Mouse (Mus musculus) urinary bladder, postnatal 4 days (tissue): Measurements from ENCODE around the gene Lrp6.

Experiments
- DNase-seq, 2 experiments: peaks; one replicate each; pipeline ENCODE4 v3.0.0; 2021 to 2022; ENCODE audit warnings: low spot score in 2 of 2

Gene Lrp6

GRCm38 (mm10) chr6:134533021-134533420 is 33.7 kb downstream of the Lrp6 start:
- no peak for DNase-seq

DNA sequence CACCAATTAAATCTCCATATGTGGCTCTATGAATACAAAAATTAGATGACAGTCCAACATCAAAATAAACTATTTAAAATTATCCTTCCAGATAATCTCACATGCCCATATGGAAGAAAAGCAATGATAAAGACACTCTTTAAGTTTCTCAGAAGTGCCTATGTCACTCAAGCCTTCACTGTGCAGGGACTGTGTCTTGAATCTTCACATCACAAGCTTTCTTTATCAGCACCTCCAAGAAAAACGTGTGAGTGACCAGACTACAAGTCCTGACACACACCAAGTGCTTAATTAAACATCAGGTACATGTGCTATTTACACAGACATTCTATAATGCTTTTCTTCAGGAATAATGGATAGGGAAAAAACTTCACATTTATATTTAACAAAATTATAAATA is 34.8 kb downstream of the Lrp6 start:
- no peak for DNase-seq

DNA sequence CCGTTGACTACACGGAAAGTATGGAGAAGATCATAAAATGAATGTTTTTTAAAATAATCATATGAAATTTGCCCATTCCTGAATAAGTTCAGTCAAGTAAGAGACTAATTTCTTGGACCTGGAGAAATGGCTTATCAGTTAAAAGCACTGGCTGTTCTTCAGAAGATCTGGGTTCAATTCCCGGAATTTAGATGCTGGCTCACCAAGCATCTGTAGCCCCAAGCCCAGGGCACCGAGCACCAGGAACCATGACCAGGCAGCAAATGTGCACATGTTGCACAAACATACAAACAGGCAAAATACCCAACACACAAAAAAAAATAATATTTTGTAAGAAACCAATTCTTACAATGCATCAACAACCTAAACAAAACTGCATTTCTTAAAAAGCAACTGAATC is 37.4 kb downstream of the Lrp6 start:
- no peak for DNase-seq

GRCm38 (mm10) chr6:134528396-134528795 is 38.4 kb downstream of the Lrp6 start:
- DNase-seq = no peak

- DNase-seq = no peak
Measured at GRCm38 (mm10) chr6:134527596-134528128, 39.1 kb downstream of the Lrp6 start.

- DNase-seq = no peak
Measured at GRCm38 (mm10) chr6:134526821-134527595, 39.8 kb downstream of the Lrp6 start.

DNA sequence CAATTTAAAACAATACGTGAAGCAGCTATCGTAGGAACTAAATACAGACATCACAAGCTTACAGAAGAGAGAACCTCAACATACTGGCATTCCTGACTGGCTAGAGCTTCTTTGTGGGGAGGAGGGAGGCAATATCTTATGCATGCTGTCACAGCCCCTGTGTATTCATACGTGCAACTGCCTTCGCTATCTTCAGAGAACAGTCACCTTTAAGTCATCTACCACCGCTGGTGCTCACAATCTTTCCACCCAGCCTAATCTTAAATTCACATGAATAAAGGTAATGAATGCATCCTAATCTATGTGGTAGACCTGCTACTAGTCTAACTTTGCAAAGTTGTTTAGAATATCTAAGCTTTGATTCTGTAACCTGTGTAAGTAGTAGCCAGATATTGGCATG is 40.5 kb downstream of the Lrp6 start:
- no peak for DNase-seq

DNA sequence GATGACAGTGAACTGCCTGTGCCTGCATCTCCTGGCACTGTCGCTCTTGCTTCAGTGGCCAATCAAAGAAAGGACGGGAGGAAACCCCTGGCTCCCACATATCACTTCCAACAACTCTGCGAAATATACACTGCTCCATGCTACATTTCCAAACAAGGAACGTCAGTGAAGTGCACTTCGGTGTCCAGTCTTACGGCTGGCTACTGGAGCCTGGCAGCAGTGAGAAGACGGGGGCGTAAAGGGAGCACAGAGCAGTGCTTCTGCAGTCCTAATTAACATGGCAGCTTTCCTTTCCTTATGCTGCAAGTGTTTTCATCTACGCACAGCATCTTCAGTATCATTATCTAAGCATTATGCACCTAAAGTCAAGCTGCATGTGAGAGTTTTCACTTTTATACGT is 45.4 kb downstream of the Lrp6 start:
- DNase-seq = no peak

DNA sequence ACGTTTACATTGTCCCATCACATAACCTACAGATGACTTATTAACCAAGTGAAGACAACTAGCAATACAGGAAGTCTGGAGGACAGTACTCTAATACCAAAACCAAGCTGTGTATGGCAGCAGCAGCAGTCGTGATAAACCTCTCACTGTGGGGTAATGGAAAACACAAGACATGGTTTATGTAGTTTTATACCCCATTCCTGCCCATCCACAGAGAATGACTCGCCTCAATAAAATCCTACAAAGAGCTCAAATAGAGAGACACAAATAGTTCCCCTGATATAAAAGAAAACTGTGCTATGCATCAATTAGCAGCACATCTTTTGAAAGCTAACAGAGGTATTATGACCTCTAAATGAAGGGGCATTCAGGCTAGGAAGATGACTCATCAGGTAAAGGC is 45.9 kb downstream of the Lrp6 start:
- DNase-seq = no peak

GRCm38 (mm10) chr6:134518450-134518849 is 48.3 kb downstream of the Lrp6 start:
- no peak for DNase-seq

GRCm38 (mm10) chr6:134517141-134517540 is 49.6 kb downstream of the Lrp6 start:
- no peak for DNase-seq

DNA sequence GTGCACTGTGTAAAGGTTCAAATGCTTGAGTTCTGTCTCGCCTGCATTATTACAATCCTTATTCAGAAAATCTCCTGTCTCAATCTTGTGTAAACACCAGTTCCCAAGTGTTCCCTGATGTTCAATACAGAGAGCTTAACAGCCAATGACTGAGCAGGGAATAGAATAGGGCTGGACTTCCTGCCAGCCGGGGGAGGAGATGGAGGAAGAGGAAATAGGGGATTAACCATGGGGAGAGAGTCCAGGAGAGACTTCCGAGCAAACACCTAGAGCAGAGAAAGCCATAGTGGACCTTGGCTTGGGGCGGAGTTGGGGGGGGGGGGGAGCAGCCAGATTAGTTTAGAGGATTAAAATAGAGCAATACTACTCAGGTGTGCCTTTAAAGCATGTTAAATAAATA is 51.3 kb downstream of the Lrp6 start:
- no peak for DNase-seq

DNA sequence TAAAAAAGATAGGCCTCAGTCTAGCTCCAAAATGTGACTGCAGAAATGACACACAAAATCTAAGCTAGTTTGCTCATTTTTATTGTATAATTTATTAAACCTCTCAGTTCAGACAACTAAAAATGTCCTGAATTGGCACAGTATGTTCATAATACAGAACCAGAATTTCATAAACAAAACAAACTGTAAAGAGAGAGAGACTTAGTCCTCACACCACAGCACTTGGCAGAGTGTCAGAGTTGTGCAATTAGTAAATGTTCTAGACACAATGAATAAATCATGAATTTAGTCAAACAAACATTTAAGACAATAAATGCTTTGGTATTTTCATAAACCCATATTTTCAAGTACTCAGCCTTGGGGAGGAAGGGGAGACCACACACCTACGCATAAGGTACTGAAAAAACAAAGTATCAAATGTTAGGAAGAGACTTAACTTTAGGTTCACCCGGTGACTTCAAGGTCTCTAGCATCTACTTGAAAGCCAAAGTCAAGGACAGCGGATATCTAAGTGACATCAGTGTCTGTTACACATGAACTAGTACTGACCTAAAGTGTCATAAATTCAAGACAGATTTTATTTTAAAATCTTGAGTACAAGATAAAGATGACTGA is 52.8 kb downstream of the Lrp6 start:
- no peak for DNase-seq

GRCm38 (mm10) chr6:134513011-134513410 is 53.8 kb downstream of the Lrp6 start:
- no peak for DNase-seq

- DNase-seq = no peak
Measured at GRCm38 (mm10) chr6:134512478-134512877, 54.3 kb downstream of the Lrp6 start.

- no peak for DNase-seq
Measured at GRCm38 (mm10) chr6:134511118-134511517, 55.6 kb downstream of the Lrp6 start.

- no peak for DNase-seq
Measured at GRCm38 (mm10) chr6:134510280-134510679, 56.5 kb downstream of the Lrp6 start.

- DNase-seq = no peak
Measured at GRCm38 (mm10) chr6:134509731-134510226, 57.0 kb downstream of the Lrp6 start.

DNA sequence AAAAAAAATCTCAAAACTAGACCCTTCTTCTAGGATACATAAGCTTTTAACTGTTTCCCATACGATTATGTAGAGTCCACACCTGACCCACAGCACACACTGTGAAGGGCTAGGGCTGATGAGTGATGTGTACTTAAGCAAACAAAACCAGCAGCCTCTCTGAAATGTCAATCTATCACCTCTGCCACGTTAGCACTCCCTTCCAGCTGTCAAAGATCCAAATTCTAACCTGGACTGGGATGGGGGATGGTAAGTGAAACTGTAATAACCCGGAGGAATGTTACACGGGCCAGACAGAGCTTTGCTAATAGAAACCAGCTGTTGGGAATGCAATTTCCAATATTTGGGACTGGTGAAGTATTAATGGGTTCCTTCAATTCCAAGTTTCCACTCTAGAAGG is 61.9 kb downstream of the Lrp6 start:
- DNase-seq = no peak

GRCm38 (mm10) chr6:134502335-134502734 is 64.4 kb downstream of the Lrp6 start:
- no peak for DNase-seq

GRCm38 (mm10) chr6:134500381-134501162 is 66.2 kb downstream of the Lrp6 start:
- no peak for DNase-seq

DNA sequence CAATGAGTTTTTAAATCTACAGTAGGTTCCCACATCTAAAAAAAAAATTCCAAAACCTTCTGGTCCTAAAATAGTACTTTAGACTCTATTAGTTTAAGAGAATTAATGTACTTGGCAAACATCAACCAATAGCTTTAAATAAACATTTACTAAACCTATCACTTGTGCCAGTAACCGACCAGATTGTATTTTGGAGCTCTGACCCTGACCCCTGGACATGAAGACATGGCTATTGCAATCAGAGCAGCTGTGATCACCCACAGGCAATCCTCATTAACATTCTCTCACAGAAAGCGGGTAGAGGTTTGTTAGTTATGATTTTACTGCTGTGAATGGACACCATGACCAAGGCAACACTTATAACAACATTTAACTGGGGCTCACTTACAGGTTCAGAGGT is 67.7 kb downstream of the Lrp6 start:
- DNase-seq = no peak
